Mouse (Mus musculus): ENCODE measurements around the gene Dnajb12. TPM values are rescaled to one million over a fixed set of nuclear protein-coding genes. Genes with fewer than 3 reads are reported as not detected.

Dnajb12 gene
- polyA plus RNA-seq, 1 experiment from 2014 or later: 27.4 TPM

DNA sequence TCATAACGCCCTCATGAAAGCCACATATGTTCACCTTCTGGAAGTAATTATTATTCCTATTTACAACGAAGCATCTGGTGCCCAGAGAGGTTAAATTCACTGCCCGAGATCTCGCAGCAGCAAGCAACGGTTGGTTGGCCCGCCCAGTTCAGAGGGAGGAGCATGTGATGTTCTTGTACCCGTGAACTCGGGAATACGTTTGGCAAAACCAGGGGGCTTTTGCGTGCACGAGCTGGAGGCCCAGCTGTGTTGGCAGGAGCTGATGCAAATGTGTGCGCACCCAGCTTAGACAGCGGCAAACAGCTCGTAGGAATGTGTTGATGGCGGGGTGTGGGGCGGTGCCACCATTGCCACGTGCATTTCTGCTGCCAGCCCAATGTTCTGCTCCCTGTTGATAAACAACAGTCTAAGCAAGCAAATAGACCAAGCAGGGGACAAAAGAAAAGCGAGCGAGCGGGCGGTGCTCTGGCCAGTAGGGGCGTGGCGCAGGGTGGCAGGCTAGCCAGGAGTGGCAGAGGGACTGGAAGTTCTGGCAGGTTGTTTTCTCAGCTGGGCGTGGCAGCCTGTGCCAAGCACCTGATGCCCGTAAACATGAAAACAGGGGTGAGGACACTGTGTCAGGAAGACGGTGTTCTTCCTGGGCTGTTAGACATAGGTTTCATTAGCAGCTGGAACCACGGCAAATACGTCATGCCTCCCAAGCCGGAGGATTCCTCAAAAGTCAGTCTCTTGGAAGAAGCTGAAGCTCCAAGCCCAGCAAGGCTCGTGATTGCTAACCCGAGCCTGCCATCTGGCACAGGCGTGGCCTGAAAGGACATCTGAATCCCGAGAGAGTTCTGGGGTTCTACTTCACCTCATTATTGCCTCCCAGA is 41.7 kb downstream of the Dnajb12 start:
- TF ChIP-seq CTCF (IDR thresholded peaks at IDR 0.05; ENCODE audit: low read depth): peak; percentile 59
- ATAC-seq: peak; percentile 77
- H3K27me3 ChIP-seq (replicated peaks; ENCODE audit: control insufficient read depth, insufficient read depth, low read length): no peaks in the 10 kb centered on the region
- no peaks in the 10 kb centered on the region for H3K36me3 ChIP-seq (ENCODE audit: control insufficient read depth, insufficient read depth)
- peaks cover 10% of the 10 kb centered on the region for H3K4me1 ChIP-seq (replicated peaks; ENCODE audit: control insufficient read depth, insufficient read depth, low read length)
- H3K9me3 ChIP-seq (ENCODE audit: control insufficient read depth): no peaks in the 10 kb centered on the region
- WGBS: 3% methylated on average over 33 of the region's 33 CpGs
- H3K9ac ChIP-seq (ENCODE audit: low read depth, low read length): 0 out of 2 replicates have a peak overlapping the region, but pooled peaks have one; percentile 22
- H3K4me2 ChIP-seq (replicated peaks; ENCODE audit: low read depth): peak overlapping the region; percentile 61
- peak overlapping the region; percentile 22 for H3K4me3 ChIP-seq (ENCODE audit: low read depth, low read length)
- peak overlapping the region; percentile 84 for H3K27ac ChIP-seq (ENCODE audit: low read depth, low read length)

DNA sequence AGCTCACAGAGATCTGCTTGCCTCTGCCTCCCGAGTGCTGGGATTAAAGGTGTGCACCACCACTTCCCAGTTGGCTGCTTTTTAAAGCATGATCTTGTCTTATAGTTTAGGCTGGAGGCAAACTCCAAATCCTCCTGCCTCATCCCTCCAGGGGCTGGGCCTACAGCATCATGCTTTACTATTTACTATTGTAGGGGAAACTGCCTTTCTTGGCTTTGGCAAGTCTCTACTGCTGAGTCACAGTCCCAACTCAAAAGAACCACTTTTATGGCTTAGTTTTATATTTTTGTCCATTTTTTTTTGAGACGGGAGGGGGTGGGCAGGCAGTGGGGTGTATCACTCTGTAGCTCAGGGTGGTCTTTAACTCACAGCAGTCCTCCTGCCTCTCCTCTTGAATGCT is 44.1 kb downstream of the Dnajb12 start:
- H3K4me2 ChIP-seq (replicated peaks; ENCODE audit: low read depth): no peak overlapping the region
- no peak overlapping the region for H3K9ac ChIP-seq (ENCODE audit: low read depth, low read length)
- H3K36me3 ChIP-seq (ENCODE audit: control insufficient read depth, insufficient read depth): no peaks in the 10 kb centered on the region
- H3K9me3 ChIP-seq (ENCODE audit: control insufficient read depth): no peaks in the 10 kb centered on the region
- WGBS: 90% methylated on average over 2 of the region's 2 CpGs
- H3K27me3 ChIP-seq (replicated peaks; ENCODE audit: control insufficient read depth, insufficient read depth, low read length): no peaks in the 10 kb centered on the region
- ATAC-seq: no peak
- H3K4me1 ChIP-seq (replicated peaks; ENCODE audit: control insufficient read depth, insufficient read depth, low read length): peaks cover 8% of the 10 kb centered on the region
- no peak overlapping the region for H3K27ac ChIP-seq (ENCODE audit: low read depth, low read length)
- H3K4me3 ChIP-seq (ENCODE audit: low read depth, low read length): no peak overlapping the region
- TF ChIP-seq CTCF (IDR thresholded peaks at IDR 0.05; ENCODE audit: low read depth): no peak

DNA sequence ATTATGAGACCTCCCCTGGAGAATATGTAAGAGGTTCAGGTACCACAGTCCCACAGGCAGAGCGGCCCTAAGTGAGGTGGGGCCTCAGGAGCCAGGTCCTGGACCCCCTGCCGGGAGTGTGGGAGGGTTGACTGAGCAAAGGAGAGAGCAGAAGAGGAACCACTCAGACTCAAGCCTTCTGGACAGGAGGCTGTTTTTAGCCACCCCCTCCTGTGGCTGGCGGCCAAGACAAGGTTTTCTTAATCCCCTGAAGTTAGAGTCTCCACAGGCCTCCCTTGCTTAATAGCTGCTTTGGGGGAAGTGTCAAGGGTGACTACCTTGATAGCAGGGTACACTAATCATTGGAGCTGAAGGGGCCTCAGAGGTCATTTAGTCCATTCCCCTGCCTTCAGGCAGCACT is 44.9 kb downstream of the Dnajb12 start:
- Histone ChIP-seq H3K4me1 (replicated peaks; ENCODE audit: control insufficient read depth, insufficient read depth, low read length) (peaks cover 8% of the 10 kb centered on the region), H3K27me3 (replicated peaks; ENCODE audit: control insufficient read depth, insufficient read depth, low read length) (no peaks in the 10 kb centered on the region), H3K4me2 (replicated peaks; ENCODE audit: low read depth) (no peak overlapping the region), H3K4me3 (ENCODE audit: low read depth, low read length) (no peak overlapping the region), H3K9me3 (ENCODE audit: control insufficient read depth) (no peaks in the 10 kb centered on the region), H3K27ac (ENCODE audit: low read depth, low read length) (no peak overlapping the region), H3K36me3 (ENCODE audit: control insufficient read depth, insufficient read depth) (no peaks in the 10 kb centered on the region), H3K9ac (ENCODE audit: low read depth, low read length) (no peak overlapping the region)
- no peak for ATAC-seq
- 54% methylated on average over 3 of the region's 3 CpGs for WGBS
- no peak for TF ChIP-seq CTCF (IDR thresholded peaks at IDR 0.05; ENCODE audit: low read depth)

DNA sequence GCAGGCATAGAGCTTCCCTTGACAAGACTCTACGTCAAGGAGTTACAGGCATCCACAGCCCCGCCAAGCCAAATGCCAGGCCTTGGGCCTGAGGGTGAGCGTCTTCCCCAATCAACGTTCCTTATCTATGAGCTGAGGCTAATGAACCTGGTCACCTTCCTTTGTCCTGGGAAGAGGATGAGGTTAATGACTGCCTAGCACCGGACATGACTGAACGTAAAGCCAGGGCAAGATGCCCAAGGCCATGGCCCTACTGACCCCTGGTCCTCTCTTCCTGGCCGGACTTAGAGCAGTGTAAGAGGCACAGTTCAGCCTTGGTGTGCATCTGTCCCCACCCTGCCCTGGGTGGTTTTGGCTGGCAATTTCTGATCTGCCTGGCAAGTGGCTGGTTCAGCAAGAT is 49.8 kb downstream of the Dnajb12 start:
- no peak overlapping the region for H3K27ac ChIP-seq (ENCODE audit: low read depth, low read length)
- no peak overlapping the region for H3K9ac ChIP-seq (ENCODE audit: low read depth, low read length)
- TF ChIP-seq CTCF (IDR thresholded peaks at IDR 0.05; ENCODE audit: low read depth): no peak
- H3K9me3 ChIP-seq (ENCODE audit: control insufficient read depth): no peaks in the 10 kb centered on the region
- no peak for ATAC-seq
- H3K4me2 ChIP-seq (replicated peaks; ENCODE audit: low read depth): no peak overlapping the region
- H3K27me3 ChIP-seq (replicated peaks; ENCODE audit: control insufficient read depth, insufficient read depth, low read length): no peaks in the 10 kb centered on the region
- H3K4me3 ChIP-seq (ENCODE audit: low read depth, low read length): no peak overlapping the region
- 69% methylated on average over 7 of the region's 7 CpGs for whole genome bisulfite sequencing
- H3K4me1 ChIP-seq (replicated peaks; ENCODE audit: control insufficient read depth, insufficient read depth, low read length): no peaks in the 10 kb centered on the region
- H3K36me3 ChIP-seq (ENCODE audit: control insufficient read depth, insufficient read depth): no peaks in the 10 kb centered on the region

DNA sequence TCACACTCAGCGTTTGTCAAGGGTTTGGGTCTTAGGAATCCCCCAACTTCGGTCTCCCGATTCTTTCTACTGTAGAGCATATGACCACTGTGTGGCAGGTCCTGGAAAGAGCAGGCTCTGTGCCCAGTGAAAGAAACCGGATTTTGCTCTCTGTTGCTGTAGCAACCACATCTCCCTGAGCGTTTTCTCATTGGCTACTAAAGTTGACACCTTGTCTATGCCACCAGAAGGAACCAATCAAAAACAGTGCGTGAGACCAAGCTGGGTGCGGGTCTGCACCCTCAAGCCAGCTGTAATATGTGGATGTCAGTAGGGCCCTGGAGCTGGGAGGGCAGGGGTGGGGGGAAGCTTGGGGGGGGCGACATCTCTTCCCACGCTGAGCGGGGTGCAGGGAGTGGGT is 51.6 kb downstream of the Dnajb12 start:
- Histone ChIP-seq H3K27ac (ENCODE audit: low read depth, low read length) (no peak overlapping the region), H3K27me3 (replicated peaks; ENCODE audit: control insufficient read depth, insufficient read depth, low read length) (no peaks in the 10 kb centered on the region), H3K9ac (ENCODE audit: low read depth, low read length) (no peak overlapping the region), H3K36me3 (ENCODE audit: control insufficient read depth, insufficient read depth) (no peaks in the 10 kb centered on the region), H3K4me1 (replicated peaks; ENCODE audit: control insufficient read depth, insufficient read depth, low read length) (no peaks in the 10 kb centered on the region), H3K4me2 (replicated peaks; ENCODE audit: low read depth) (no peak overlapping the region), H3K4me3 (ENCODE audit: low read depth, low read length) (no peak overlapping the region), H3K9me3 (ENCODE audit: control insufficient read depth) (no peaks in the 10 kb centered on the region)
- no peak for TF ChIP-seq CTCF (IDR thresholded peaks at IDR 0.05; ENCODE audit: low read depth)
- 41% methylated on average over 10 of the region's 10 CpGs for WGBS
- ATAC-seq: no peak

DNA sequence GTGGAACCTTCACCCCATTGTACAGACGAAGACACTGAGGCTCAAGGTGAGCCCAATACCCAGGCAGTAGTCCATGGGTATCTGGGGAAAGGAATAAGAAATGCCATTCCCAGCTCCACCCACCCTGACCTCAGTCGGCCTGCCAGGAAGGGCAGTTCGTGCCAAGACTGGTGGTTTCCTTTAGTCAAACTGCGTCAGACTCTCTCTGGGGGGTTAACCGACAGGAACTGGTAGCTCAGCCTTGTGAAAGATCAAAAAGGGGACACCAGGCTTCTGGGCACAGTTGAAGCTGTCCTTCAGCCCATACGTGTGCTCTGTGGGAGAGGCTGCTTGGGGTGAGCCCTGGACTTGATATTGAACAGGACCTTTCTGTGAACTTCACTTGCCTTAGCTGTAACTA is 53.2 kb downstream of the Dnajb12 start:
- no peak for TF ChIP-seq CTCF (IDR thresholded peaks at IDR 0.05; ENCODE audit: low read depth)
- no peak overlapping the region for H3K27ac ChIP-seq (ENCODE audit: low read depth, low read length)
- WGBS: 73% methylated on average over 6 of the region's 6 CpGs
- no peaks in the 10 kb centered on the region for H3K4me1 ChIP-seq (replicated peaks; ENCODE audit: control insufficient read depth, insufficient read depth, low read length)
- H3K9ac ChIP-seq (ENCODE audit: low read depth, low read length): no peak overlapping the region
- H3K9me3 ChIP-seq (ENCODE audit: control insufficient read depth): no peaks in the 10 kb centered on the region
- H3K4me3 ChIP-seq (ENCODE audit: low read depth, low read length): no peak overlapping the region
- H3K4me2 ChIP-seq (replicated peaks; ENCODE audit: low read depth): no peak overlapping the region
- H3K27me3 ChIP-seq (replicated peaks; ENCODE audit: control insufficient read depth, insufficient read depth, low read length): no peaks in the 10 kb centered on the region
- H3K36me3 ChIP-seq (ENCODE audit: control insufficient read depth, insufficient read depth): no peaks in the 10 kb centered on the region
- ATAC-seq: no peak
